Mouse (Mus musculus) embryonic facial prominence, embryonic 10.5 days (tissue): ENCODE results near the gene Slc6a6. TPM values are rescaled to one million over a fixed set of nuclear protein-coding genes. Genes with fewer than 3 reads are reported as not detected.

ENCODE experiments used
- DNase-seq: peaks from one replicate; pipeline ENCODE4 v3.0.0-alpha.2; 2017; ENCODE audit warnings: low spot score
- H3K27ac ChIP-seq: fragments of 300-500 bp; sonication (generic); replicated peaks from 2 replicates; pipeline ENCODE4 v1.5.1; 2016; ENCODE audit warnings: mild to moderate bottlenecking
- H3K27me3 ChIP-seq: fragments of 300-500 bp; sonication (generic); replicated peaks from 2 replicates; pipeline ENCODE4 v1.6.1; 2016; ENCODE audit warnings: low read depth, mild to moderate bottlenecking; ENCODE audit not compliant: poor library complexity, severe bottlenecking
- H3K36me3 ChIP-seq: fragments of 300-500 bp; sonication (generic); replicated peaks from 2 replicates; pipeline ENCODE4 v1.6.1; 2016; ENCODE audit warnings: mild to moderate bottlenecking, moderate library complexity
- H3K4me1 ChIP-seq: fragments of 300-500 bp; sonication (generic); 2 replicates; pipeline ENCODE4 v1.6.1; 2016
- H3K4me3 ChIP-seq: fragments of 300-500 bp; sonication (generic); 2 replicates; pipeline ENCODE4 v1.5.1; 2016; ENCODE audit warnings: mild to moderate bottlenecking, moderate library complexity
- H3K9me3 ChIP-seq: fragments of 300-500 bp; sonication (generic); 2 replicates; pipeline ENCODE4 v1.6.1; 2016; ENCODE audit warnings: mild to moderate bottlenecking
- WGBS: fragments of 180-500 bp; shearing (Covaris S2); methylation state at CpG from one replicate; pipeline ENCODE4 v1.1.7; 2016; 5-methylcytosine and 5-hydroxymethylcytosine counted together
- polyA plus RNA-seq: library from polyadenylated mRNA; unstranded; fragments of >200 nt; fragmentation: Nextera tagmentation; extraction: Ambion mirVana; gene quantifications from 2 replicates; pipeline ENCODE4 v1.2.1, GENCODE M21; 2016

The Slc6a6 gene
- polyA plus RNA-seq, 1 experiment from 2014 or later: 55.5 TPM

DNA sequence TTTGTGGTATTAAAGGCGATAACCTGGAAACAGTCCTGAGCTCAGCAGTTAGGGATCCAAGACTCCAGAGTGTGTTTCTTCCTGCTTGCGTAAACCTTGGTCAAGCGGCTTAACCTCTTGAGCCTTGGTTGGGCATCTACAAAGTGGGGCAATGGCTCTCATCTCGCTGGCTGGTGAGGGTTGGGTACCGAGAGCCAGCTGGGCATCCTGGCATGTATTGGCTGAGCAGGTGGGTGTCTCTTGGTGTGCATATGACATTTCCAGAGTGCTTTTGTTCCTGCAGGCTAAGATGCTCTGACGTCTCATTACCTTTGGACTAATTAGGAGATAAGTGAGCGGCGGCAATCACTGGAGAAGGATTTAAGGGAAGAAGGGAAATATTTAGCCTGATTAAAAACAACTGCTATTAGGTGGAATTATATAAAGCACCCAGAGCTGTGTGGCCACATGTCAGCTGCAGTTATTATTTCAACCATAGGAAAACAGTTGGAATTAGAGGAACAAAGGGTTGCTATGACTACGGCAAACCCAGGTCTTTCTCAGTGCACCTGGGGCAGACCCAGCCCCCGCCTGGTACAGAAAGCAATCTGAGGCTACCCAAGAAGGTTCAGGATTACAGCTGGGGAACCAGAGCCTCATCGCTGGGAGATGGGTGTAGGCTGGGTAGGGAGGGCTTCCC is 24.2 kb downstream of the Slc6a6 start:
- Histone ChIP-seq H3K36me3 (peaks cover 66% of the 10 kb centered on the region), H3K4me1 (peaks cover 73% of the 10 kb centered on the region), H3K4me3 (no peak overlapping the region), H3K27me3 (no peaks in the 10 kb centered on the region), H3K27ac (peak overlapping the region; percentile 44; the same call in 1 of the 2 replicates), H3K9me3 (no peaks in the 10 kb centered on the region)
- DNase-seq: peak; percentile 35
- 83% methylated on average over 11 of the region's 11 CpGs for WGBS

DNA sequence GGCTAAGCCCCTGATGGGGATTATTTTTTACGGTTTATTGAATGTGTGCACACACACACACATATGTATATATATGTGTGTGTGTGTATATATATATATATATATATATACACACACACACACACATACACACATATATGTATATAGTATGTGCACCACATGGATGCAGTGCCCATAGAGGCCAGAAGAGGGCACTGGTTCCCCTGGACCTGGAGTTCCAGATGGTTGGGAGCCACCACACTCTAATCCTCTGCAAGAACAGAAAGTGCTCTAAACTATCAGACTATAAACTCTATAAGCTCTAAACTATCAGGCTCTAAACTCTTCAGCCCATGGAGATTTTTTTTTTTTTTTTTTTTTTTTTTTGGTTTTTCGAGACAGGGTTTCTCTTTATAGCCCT is 25.1 kb downstream of the Slc6a6 start:
- peaks cover 61% of the 10 kb centered on the region for H3K36me3 ChIP-seq
- no peaks in the 10 kb centered on the region for H3K9me3 ChIP-seq
- H3K27ac ChIP-seq: no peak overlapping the region; the same call in 1 of the 2 replicates
- DNase-seq: no peak
- WGBS: 83% methylated on average over 2 of the region's 2 CpGs
- peaks cover 82% of the 10 kb centered on the region for H3K4me1 ChIP-seq
- H3K4me3 ChIP-seq: no peak overlapping the region
- no peaks in the 10 kb centered on the region for H3K27me3 ChIP-seq

DNA sequence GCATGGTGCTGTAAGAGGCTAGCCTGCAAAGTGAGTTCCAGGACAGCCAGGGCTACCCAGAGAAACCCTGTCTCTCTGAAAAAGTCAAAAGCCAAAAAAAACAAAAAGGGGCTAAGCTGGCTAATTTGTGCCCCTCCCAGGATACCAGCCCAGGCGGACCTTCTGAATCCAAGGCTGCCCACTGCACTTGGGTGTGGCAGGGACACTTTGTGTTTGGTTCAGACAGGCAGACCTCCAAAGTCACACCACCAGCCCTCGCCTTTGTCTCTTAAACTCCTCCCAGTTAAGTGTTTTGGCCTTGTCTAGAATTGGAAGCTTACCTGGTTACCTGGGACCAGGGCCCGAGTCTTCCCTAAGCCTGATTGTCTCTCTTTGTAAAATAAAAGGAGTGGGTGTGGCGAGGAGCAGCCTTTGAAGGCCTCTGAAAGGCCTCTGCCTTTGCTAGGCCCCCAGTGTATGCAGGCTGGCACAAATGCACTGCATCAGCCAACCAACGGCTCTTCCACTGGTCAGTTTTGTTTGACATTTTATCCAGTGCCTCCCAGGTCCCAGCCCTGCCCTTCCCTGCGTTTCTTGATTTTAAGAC is 26.6 kb downstream of the Slc6a6 start:
- no peak overlapping the region for H3K4me3 ChIP-seq
- no peak for DNase-seq
- peak overlapping the region; percentile 88 for H3K27ac ChIP-seq
- no peaks in the 10 kb centered on the region for H3K27me3 ChIP-seq
- WGBS: 54% methylated on average over 6 of the region's 6 CpGs
- H3K36me3 ChIP-seq: peaks cover 55% of the 10 kb centered on the region
- no peaks in the 10 kb centered on the region for H3K9me3 ChIP-seq
- peaks cover 86% of the 10 kb centered on the region for H3K4me1 ChIP-seq

DNA sequence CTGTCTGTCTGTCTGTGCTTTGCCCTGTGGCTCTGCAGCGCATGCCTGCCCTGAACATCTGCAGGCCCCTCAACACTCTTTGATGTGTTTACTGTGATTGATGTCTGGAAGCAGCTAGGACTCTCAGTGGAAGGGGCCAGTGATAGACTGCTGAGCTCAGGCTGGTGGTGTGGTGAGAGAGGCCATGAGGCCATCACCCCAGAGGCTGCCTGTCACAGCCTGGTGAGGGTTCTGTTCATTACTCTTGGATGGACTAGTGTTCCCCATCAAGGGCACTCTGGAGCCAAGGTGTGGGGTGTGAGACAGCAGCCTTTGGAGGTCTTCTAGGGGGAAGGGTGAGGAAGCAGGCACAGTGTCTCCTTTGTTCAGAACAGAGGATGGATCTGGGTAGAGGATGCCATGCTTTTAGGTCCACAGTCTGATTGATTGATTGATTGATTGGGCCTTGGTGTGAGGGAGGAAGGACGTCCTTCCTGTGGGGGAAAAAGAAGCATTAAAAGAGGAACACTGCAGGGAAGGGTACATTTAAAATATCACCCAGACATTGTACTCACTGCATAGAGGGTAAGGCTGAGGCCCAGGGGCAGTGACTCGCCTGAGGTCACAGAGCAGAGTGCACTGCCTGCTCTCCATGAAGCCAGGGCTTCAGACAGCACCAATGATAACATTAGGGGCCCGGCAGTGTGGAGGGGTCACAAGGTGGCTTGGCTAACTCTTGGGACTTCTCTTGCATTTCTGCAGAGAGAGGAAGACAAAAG is 28.4 kb downstream of the Slc6a6 start:
- H3K36me3 ChIP-seq: peaks cover 46% of the 10 kb centered on the region
- no peaks in the 10 kb centered on the region for H3K9me3 ChIP-seq
- H3K27me3 ChIP-seq: no peaks in the 10 kb centered on the region
- no peak for DNase-seq
- no peak overlapping the region for H3K4me3 ChIP-seq
- peak overlapping the region; percentile 88 for H3K27ac ChIP-seq
- 17% methylated on average over 4 of the region's 4 CpGs for WGBS
- H3K4me1 ChIP-seq: peaks cover 67% of the 10 kb centered on the region

DNA sequence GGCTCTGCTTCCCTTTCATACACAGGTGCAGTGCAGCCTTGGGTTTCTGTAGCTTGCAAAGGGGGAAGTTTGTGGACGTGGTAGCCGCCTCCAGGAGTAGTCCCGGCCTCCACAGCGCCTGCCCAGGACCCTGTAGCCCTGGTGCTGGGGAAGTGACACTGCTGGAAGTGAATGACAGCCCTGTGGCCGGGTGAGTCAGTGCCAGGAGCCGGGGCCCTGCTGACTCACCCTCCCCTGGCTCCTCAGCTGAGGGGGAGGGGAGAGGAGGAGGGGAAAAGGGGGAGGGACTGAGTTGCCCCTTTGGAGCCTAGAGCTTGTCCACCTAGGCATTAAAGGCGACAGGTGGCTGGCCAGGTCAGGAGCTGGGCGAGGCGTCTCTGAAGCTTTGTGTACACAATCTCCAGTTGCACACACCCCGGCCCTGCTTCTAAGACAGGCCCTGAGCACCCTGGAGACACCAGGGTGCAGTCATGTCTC is 29.0 kb downstream of the Slc6a6 start:
- H3K4me3 ChIP-seq: peak overlapping the region; percentile 21; the same call in 1 of the 2 replicates
- peaks cover 39% of the 10 kb centered on the region for H3K36me3 ChIP-seq
- 10% methylated on average over 10 of the region's 10 CpGs for WGBS
- peaks cover 61% of the 10 kb centered on the region for H3K4me1 ChIP-seq
- H3K27me3 ChIP-seq: no peaks in the 10 kb centered on the region
- no peaks in the 10 kb centered on the region for H3K9me3 ChIP-seq
- H3K27ac ChIP-seq: peak overlapping the region; percentile 88
- peak; percentile 66 for DNase-seq

DNA sequence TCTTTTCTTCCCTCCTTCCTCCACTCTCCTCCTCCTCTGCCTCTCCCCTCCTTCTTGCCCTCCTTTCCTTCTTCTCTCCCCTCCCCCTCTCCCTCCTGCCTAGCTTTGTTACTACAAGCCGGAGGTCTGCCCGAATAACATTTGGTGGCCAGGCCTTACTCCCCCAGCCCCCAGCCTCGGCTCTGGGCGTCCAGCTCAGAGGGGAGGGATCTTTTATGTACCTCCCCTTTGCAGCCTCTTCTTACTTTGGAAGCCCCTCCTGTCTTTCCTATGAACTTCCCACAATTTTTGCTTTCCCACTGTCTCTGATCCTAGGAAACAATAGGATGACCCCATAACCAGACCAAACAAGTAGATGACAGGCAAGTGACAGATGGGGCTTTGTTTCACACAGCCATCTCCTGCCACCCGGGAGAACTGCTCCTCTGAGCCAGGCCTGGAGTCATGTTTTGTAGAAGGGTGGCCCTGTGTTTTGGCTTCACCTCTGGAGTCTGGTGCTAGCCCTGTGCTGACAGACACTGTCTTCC is 29.6 kb downstream of the Slc6a6 start:
- 5% methylated on average over 5 of the region's 5 CpGs for WGBS
- peaks cover 62% of the 10 kb centered on the region for H3K4me1 ChIP-seq
- H3K4me3 ChIP-seq: peak overlapping the region; percentile 21; the same call in 1 of the 2 replicates
- no peaks in the 10 kb centered on the region for H3K9me3 ChIP-seq
- H3K27ac ChIP-seq: peak overlapping the region; percentile 88
- peaks cover 34% of the 10 kb centered on the region for H3K36me3 ChIP-seq
- H3K27me3 ChIP-seq: no peaks in the 10 kb centered on the region
- peak; percentile 60 for DNase-seq

DNA sequence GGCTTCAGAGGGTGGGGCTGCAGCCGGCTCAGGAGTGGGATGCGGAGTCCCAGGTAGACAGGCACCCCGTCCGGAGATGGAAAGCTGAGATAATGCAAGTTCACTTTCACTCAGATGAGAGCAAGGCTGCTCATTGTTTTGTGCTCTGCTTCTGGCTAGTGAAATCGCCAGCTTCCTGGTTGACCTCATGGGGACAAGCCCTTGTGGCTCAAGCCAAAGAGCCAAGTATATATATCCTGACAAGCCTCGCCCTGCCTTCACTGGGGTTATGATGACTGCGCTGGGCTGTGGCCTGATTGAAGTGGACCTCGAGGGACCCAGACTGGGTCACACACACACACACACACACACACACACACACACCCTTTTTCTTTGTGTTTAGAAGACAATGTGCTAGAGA is 31.2 kb downstream of the Slc6a6 start:
- peaks cover 68% of the 10 kb centered on the region for H3K4me1 ChIP-seq

DNA sequence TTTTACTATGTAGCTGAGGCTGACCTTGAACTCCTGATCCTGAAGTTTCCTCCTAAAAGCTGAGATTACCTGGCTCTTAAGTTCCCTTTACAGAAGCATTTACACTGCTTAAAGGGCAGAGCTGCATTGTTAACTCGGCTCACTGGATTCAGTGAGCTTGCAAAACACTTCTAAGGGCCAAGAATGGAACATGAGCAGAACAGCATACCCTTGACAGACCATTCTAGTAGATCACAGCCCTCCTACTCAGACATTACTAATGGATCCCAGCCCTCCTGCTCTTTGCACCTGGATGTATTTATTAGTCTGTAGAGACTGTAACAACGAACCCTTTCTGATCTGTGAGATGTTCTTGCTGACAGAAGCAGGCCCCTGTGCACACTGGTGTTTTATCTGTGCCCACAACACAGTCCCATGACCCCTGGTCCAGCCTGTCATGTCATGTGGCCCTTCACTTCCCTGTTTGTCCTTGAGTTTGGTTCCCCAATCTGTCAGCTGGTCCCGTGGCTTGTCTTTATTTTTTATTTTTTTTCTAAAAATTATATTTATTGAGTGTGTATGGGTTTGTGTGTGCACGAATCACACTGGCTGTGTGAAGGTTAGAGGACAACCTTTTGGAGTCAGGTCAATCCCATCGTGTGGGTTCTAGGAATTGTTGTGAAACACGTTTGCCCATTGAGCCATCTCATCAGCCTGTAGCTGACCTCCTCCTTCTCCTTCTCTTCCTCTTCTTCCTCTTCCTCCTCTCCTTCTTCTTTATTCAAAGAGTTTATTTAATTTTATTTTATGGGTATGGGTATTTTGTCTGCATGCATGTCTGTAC is 32.3 kb downstream of the Slc6a6 start:
- H3K27me3 ChIP-seq: no peaks in the 10 kb centered on the region
- 0 out of 2 replicates have a peak overlapping the region, but pooled peaks have one; percentile 14 for H3K27ac ChIP-seq
- H3K36me3 ChIP-seq: peaks cover 26% of the 10 kb centered on the region
- H3K9me3 ChIP-seq: no peaks in the 10 kb centered on the region
- H3K4me1 ChIP-seq: peaks cover 69% of the 10 kb centered on the region
- DNase-seq: no peak
- 80% methylated on average over 6 of the region's 6 CpGs for WGBS
- no peak overlapping the region for H3K4me3 ChIP-seq

More for the DNA sequence above, 31.2 kb downstream of the Slc6a6 start:
- 87% methylated on average over 8 of the region's 8 CpGs for WGBS
- H3K27me3 ChIP-seq: no peaks in the 10 kb centered on the region
- no peak for DNase-seq
- H3K9me3 ChIP-seq: no peaks in the 10 kb centered on the region
- H3K36me3 ChIP-seq: peaks cover 28% of the 10 kb centered on the region
- H3K27ac ChIP-seq: peak overlapping the region; percentile 10
- H3K4me3 ChIP-seq: no peak overlapping the region

DNA sequence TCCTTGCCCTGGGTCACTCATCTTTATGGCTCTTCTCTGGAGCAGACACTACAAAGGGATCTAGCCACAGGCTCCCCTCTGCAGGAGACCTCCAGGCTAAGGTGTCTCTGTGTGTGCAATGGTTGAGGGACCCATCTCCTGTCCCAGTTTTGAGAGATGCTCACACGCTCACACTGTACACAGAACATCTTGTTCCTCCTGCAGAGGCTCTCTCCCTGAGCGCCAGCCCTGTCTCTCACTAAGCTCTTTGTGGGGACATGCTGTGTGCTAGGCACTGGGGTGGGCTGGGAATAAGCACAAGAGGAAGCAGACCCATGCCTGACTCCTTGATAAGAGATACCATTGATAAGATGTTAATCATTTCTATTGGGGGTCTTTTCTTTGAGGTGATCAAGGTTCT is 34.2 kb downstream of the Slc6a6 start:
- Histone ChIP-seq H3K27me3 (no peaks in the 10 kb centered on the region), H3K9me3 (no peaks in the 10 kb centered on the region), H3K36me3 (peaks cover 34% of the 10 kb centered on the region), H3K4me3 (no peak overlapping the region), H3K4me1 (peaks cover 57% of the 10 kb centered on the region), H3K27ac (peak overlapping the region; percentile 85)
- DNase-seq: no peak
- 73% methylated on average over 2 of the region's 2 CpGs for WGBS

DNA sequence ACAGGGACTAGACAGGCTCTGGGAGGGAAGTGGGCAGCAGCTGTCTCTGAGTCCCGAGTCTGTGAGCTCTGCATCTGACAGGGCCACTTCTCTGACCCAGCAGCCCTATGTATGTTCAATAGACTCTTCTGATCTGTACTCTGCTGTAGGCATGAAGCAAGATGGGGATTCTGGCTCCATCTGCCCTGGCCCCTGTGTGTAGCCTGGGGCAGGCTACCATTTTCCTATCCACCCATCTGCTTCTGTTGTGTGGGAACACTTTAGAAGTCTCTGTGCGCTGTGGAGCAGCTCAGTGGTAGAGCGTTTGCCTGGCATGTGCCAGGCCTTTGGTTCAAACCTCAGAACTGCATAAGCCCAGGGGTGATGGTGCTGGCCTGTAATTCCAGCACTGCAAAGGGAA is 34.8 kb downstream of the Slc6a6 start:
- H3K27ac ChIP-seq: peak overlapping the region; percentile 85
- no peaks in the 10 kb centered on the region for H3K9me3 ChIP-seq
- peaks cover 51% of the 10 kb centered on the region for H3K4me1 ChIP-seq
- H3K27me3 ChIP-seq: no peaks in the 10 kb centered on the region
- DNase-seq: no peak
- no peak overlapping the region for H3K4me3 ChIP-seq
- peaks cover 39% of the 10 kb centered on the region for H3K36me3 ChIP-seq
- WGBS: 69% methylated on average over 3 of the region's 3 CpGs

DNA sequence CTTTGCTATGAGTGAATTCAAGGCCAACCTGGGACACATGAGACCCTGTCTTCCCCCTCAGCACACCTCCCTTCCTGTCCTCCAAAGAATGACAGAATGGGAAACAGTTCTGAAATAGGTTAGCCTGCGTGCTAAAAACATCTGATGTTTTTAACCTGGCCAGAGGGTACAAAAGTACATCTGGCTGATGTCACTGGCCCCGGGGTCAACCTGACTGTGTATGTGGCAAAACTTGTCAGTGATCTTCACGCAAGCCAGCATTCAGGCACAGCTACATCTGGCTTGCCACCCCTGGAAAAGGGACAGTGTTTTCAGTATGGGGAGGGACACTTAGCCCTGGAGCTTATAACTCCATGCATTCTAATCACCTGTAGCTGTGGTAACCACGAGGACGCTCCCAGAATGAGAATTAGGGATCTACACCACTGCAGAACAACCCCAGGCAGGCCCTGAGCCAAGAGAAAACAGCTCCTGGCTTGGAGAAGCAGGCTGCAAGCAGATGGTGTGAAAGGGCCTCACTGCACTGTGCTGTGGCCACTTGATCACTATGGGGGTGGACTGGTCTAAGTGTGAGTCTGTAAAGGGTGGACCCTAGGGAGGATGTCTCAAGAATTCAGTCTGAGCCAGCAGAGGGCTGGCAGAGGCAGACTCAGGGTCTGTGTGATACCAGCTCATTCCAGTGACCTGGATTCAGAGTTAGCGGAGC is 35.3 kb downstream of the Slc6a6 start:
- peaks cover 41% of the 10 kb centered on the region for H3K36me3 ChIP-seq
- H3K9me3 ChIP-seq: no peaks in the 10 kb centered on the region
- peak overlapping the region; percentile 85 for H3K27ac ChIP-seq
- WGBS: 68% methylated on average over 6 of the region's 6 CpGs
- H3K4me3 ChIP-seq: no peak overlapping the region
- peaks cover 45% of the 10 kb centered on the region for H3K4me1 ChIP-seq
- no peaks in the 10 kb centered on the region for H3K27me3 ChIP-seq
- no peak for DNase-seq
